8 mouse cellular contexts compared by ENCODE assay signal in genomic region chr3:21936616-21937015, GRCm38 (mm10).
DNase-seq lines count a peak whose midpoint lies in the region; ATAC-seq lines count a peak whose summit lies in the region.

No protein-coding gene starts in this region.

- peak; percentile 4; the same call in 1 of the 2 replicates for ATAC-seq in forebrain, embryonic 16.5 days
- ATAC-seq in liver, embryonic 12.5 days: peak; percentile 22
- peak; percentile 14; the same call in 1 of the 2 replicates for ATAC-seq in stomach, embryonic 15.5 days (ENCODE audit: insufficient read depth, low FRiP score, low read depth)

- H3K36me3 ChIP-seq in forebrain, embryonic 16.5 days (ENCODE audit: control insufficient read depth, insufficient read depth): no peaks in the 10 kb centered on the region
- no peaks in the 10 kb centered on the region for H3K36me3 ChIP-seq in liver, embryonic 12.5 days
- no peaks in the 10 kb centered on the region for H3K36me3 ChIP-seq in stomach, embryonic 15.5 days

- DNase-seq in layer of hippocampus, adult 11-12 months (ENCODE audit: low spot score): peak; percentile 32
- no peak for DNase-seq in layer of hippocampus, adult 9-10 months (ENCODE audit: low spot score)
- peak; percentile 45 for DNase-seq in embryo, embryonic 10 days (ENCODE audit: low spot score)
- DNase-seq in retina, postnatal 1 day: no peak
- no peak for DNase-seq in left cerebral cortex, adult 8-10 months (ENCODE audit: low spot score in 2 of 2)

- no peak overlapping the region for H3K4me3 ChIP-seq in forebrain, embryonic 16.5 days (replicated peaks; ENCODE audit: low read length)
- peak overlapping the region; percentile 46 for H3K4me3 ChIP-seq in liver, embryonic 12.5 days
- H3K4me3 ChIP-seq in stomach, embryonic 15.5 days (replicated peaks): peak overlapping the region; percentile 35

- peak overlapping the region; percentile 71 for H3K4me2 ChIP-seq in forebrain, embryonic 16.5 days (ENCODE audit: low read length)
- H3K4me2 ChIP-seq in liver, embryonic 12.5 days: peak overlapping the region; percentile 67
- peak overlapping the region; percentile 63 for H3K4me2 ChIP-seq in stomach, embryonic 15.5 days

- H3K27ac ChIP-seq in forebrain, embryonic 16.5 days (ENCODE audit: low read length): no peak overlapping the region; the same call in 1 of the 2 replicates
- 0 out of 2 replicates have a peak overlapping the region, but pooled peaks have one; percentile 66 for H3K27ac ChIP-seq in liver, embryonic 12.5 days
- no peak overlapping the region; the same call in 1 of the 2 replicates for H3K27ac ChIP-seq in stomach, embryonic 15.5 days

- no peaks in the 10 kb centered on the region for H3K27me3 ChIP-seq in forebrain, embryonic 16.5 days (replicated peaks; ENCODE audit: control insufficient read depth, insufficient read depth, low read length)
- no peaks in the 10 kb centered on the region for H3K27me3 ChIP-seq in liver, embryonic 12.5 days (replicated peaks)
- H3K27me3 ChIP-seq in stomach, embryonic 15.5 days (replicated peaks): no peaks in the 10 kb centered on the region

- 18% methylated on average over 8 of the region's 8 CpGs for WGBS in forebrain, embryonic 16.5 days
- WGBS in liver, embryonic 12.5 days (ENCODE audit: insufficient replicate concordance): 14% methylated on average over 8 of the region's 8 CpGs
- 25% methylated on average over 8 of the region's 8 CpGs for WGBS in stomach, embryonic 15.5 days

- no peaks in the 10 kb centered on the region for H3K9me3 ChIP-seq in forebrain, embryonic 16.5 days (ENCODE audit: control insufficient read depth, low read length)
- H3K9me3 ChIP-seq in liver, embryonic 12.5 days (replicated peaks): no peaks in the 10 kb centered on the region
- H3K9me3 ChIP-seq in stomach, embryonic 15.5 days: no peaks in the 10 kb centered on the region

- H3K4me1 ChIP-seq in forebrain, embryonic 16.5 days (replicated peaks; ENCODE audit: control insufficient read depth, insufficient read depth, low read length): peaks cover 37% of the 10 kb centered on the region
- peaks cover 49% of the 10 kb centered on the region for H3K4me1 ChIP-seq in liver, embryonic 12.5 days
- H3K4me1 ChIP-seq in stomach, embryonic 15.5 days: peaks cover 24% of the 10 kb centered on the region

- H3K9ac ChIP-seq in forebrain, embryonic 16.5 days (replicated peaks; ENCODE audit: low read depth, low read length): no peak overlapping the region
- H3K9ac ChIP-seq in liver, embryonic 12.5 days: no peak overlapping the region; the same call in 1 of the 2 replicates
- no peak overlapping the region for H3K9ac ChIP-seq in stomach, embryonic 15.5 days

Comparison
In these comparisons a context has a peak if more than half of its experiments do, and no peak if none do; other contexts are left out.
1. DNase-seq: peak in layer of hippocampus, adult 11-12 months (single experiment) and embryo, embryonic 10 days (single experiment); none in layer of hippocampus, adult 9-10 months (single experiment), retina, postnatal 1 day (single experiment) and left cerebral cortex, adult 8-10 months (0 of 2).
2. Peak in every context shown above with its lines, with median percentiles within 50 percentile points of each other: ATAC-seq and H3K4me2 ChIP-seq.